Mouse (Mus musculus) limb, embryonic 14.5 days (tissue): ENCODE results near the gene Ctnnd2. TPM values are rescaled to one million over a fixed set of nuclear protein-coding genes. Genes with fewer than 3 reads are reported as not detected.

Experiments used
- ATAC-seq: fragments of 200-750 bp; cut with Nextera tagmentation; 2 replicates; pipeline ENCODE4 v1.8.0; 2017; ENCODE audit warnings: low read depth, moderate number of reproducible peaks, moderate TSS enrichment; ENCODE audit not compliant: low FRiP score
- DNase-seq: peaks from one replicate; pipeline ENCODE4 v3.0.0-alpha.2; 2015; ENCODE audit warnings: low spot score
- H3K27ac ChIP-seq: fragments of 300-500 bp; sonication (generic); replicated peaks from 2 replicates; pipeline ENCODE4 v1.5.1; 2014; ENCODE audit warnings: low read depth, mild to moderate bottlenecking, low read length, moderate library complexity, mixed read lengths
- H3K27me3 ChIP-seq: fragments of 300-500 bp; sonication (generic); 2 replicates; pipeline ENCODE4 v1.6.1; 2014; ENCODE audit warnings: low read length, mixed read lengths; ENCODE audit not compliant: control insufficient read depth, insufficient read depth
- H3K36me3 ChIP-seq: fragments of 300-500 bp; sonication (generic); 2 replicates; pipeline ENCODE4 v1.6.1; 2014; ENCODE audit warnings: mild to moderate bottlenecking, low read length, moderate library complexity, mixed read lengths; ENCODE audit not compliant: control insufficient read depth, insufficient read depth
- H3K4me1 ChIP-seq: fragments of 300-500 bp; sonication (generic); 2 replicates; pipeline ENCODE4 v1.6.1; 2014; ENCODE audit warnings: antibody characterized with exemption, low read length, mixed read lengths; ENCODE audit not compliant: control insufficient read depth, insufficient read depth
- H3K4me2 ChIP-seq: fragments of 300-500 bp; sonication (generic); replicated peaks from 2 replicates; pipeline ENCODE4 v1.6.1; 2014; ENCODE audit warnings: low read depth, mild to moderate bottlenecking, low read length, moderate library complexity; ENCODE audit not compliant: severe bottlenecking
- H3K4me3 ChIP-seq: fragments of 300-500 bp; sonication (generic); replicated peaks from 2 replicates; pipeline ENCODE4 v1.5.1; 2014; ENCODE audit warnings: low read length
- H3K9ac ChIP-seq: fragments of 300-500 bp; sonication (generic); 2 replicates; pipeline ENCODE4 v1.6.1; 2014; ENCODE audit warnings: mild to moderate bottlenecking, low read depth, low read length, moderate library complexity; ENCODE audit not compliant: severe bottlenecking
- H3K9me3 ChIP-seq: fragments of 300-500 bp; sonication (generic); 2 replicates; pipeline ENCODE4 v1.6.1; 2016; ENCODE audit warnings: low read length; ENCODE audit not compliant: control insufficient read depth
- POLR2A ChIP-seq: fragments of 200-500 bp; IDR thresholded peaks from 2 replicates; pipeline ENCODE4 v1.8.0; 2012; ENCODE audit warnings: inconsistent platforms, mild to moderate bottlenecking, moderate library complexity, borderline replicate concordance; ENCODE audit not compliant: insufficient read depth, insufficient read length; ENCODE audit errors: extremely low read depth
- WGBS: fragments of 180-500 bp; shearing (Covaris S2); extraction: QIAGEN DNeasy Blood & Tissue Kit; methylation state at CpG from one replicate; pipeline ENCODE4 v1.1.7; 2014; 5-methylcytosine and 5-hydroxymethylcytosine counted together
- polyA plus RNA-seq, 2 experiments: library from polyadenylated mRNA; depleted of rRNA in 1 of 2; stranded (reverse) in 1 of 2; unstranded in 1 of 2; fragments of >200 nt; fragmentation: Nextera tagmentation in 1 of 2; extraction: Ambion mirVana in 1 of 2; gene quantifications; 2 replicates each; pipeline versions ENCODE4 v1.2.1 to v1.2.3; 2012 to 2014

The Ctnnd2 gene
- polyA plus RNA-seq, 2 experiments, result 3.6 to 4.2 TPM

DNA sequence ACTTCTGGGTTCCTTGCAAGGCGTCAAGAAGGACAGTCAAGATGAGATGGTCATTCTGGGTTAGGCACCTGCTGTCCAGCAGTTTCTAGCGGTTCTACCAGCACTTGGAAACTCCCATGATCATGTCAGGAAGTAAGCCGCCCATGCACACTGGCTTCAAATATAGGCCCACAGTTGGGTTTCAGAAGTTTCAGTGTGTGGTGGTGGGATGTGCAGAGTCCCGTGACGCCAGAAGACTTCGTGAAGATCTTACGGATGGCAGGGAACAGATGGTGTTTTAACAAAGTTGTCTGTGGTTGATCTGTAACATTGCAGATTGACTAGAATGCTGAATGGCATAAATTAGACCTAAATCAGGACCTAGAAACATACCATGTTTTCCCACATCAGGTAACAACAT lies 11.6 kb downstream of the Ctnnd2 start:
- Histone ChIP-seq H3K27ac (no peak overlapping the region), H3K9ac (no peak overlapping the region), H3K4me1 (no peaks in the 10 kb centered on the region), H3K9me3 (no peaks in the 10 kb centered on the region), H3K27me3 (no peaks in the 10 kb centered on the region), H3K4me3 (no peak overlapping the region), H3K4me2 (no peak overlapping the region), H3K36me3 (no peaks in the 10 kb centered on the region)
- WGBS, result 90% methylated on average over 7 of the region's 7 CpGs
- ATAC-seq (no peak), DNase-seq (no peak)
- TF ChIP-seq POLR2A, result no peak

GRCm38 (mm10) chr15:30190872-30191271 lies 18.5 kb downstream of the Ctnnd2 start:
- Histone ChIP-seq H3K27me3 (no peaks in the 10 kb centered on the region), H3K27ac (no peak overlapping the region), H3K4me3 (no peak overlapping the region), H3K4me1 (no peaks in the 10 kb centered on the region), H3K4me2 (no peak overlapping the region), H3K9ac (no peak overlapping the region), H3K36me3 (no peaks in the 10 kb centered on the region), H3K9me3 (no peaks in the 10 kb centered on the region)
- ATAC-seq (no peak), DNase-seq (no peak)
- no peak for TF ChIP-seq POLR2A

DNA sequence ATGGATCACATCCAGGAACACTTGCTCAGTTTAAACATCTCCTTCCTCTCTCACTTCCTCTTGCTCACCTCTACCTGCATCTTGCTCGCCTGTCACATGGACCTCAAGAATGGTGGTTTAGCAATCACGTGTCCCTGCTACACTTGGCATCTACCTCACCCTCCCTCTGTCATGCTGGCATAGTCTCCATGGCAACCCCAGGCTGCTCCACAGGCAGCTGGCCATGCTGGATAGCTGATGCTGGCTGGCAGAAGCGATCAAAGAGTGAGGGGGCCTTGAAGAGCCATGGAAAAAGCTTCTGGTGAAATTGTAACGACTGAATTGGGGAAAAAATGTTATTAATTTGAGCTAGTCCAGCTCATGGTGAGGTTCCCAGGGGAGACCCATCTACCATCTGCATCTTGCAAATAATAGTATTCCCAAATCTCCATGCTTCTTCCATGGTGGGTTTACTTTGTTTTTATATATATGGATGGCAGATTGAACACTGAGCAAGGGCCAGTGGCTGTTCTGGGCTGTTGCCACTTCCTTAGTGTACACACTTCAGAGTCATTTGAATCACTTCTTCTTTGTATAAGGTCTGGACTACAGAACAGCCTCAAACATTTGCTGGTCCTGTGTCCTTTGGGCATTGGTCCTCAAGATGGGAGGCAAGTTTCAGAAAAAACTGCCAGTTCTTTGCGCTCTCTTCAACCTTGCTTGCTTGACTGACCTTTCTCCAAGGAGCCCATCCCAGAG lies 19.7 kb downstream of the Ctnnd2 start:
- no peak overlapping the region for H3K27ac ChIP-seq
- DNase-seq, result no peak
- H3K4me3 ChIP-seq, result no peak overlapping the region
- H3K36me3 ChIP-seq, result no peaks in the 10 kb centered on the region
- TF ChIP-seq POLR2A, result no peak
- ATAC-seq, result no peak
- H3K4me2 ChIP-seq, result no peak overlapping the region
- no peaks in the 10 kb centered on the region for H3K27me3 ChIP-seq
- H3K4me1 ChIP-seq, result no peaks in the 10 kb centered on the region
- H3K9me3 ChIP-seq, result no peaks in the 10 kb centered on the region
- H3K9ac ChIP-seq, result no peak overlapping the region
- 68% methylated on average over 5 of the region's 5 CpGs for WGBS

DNA sequence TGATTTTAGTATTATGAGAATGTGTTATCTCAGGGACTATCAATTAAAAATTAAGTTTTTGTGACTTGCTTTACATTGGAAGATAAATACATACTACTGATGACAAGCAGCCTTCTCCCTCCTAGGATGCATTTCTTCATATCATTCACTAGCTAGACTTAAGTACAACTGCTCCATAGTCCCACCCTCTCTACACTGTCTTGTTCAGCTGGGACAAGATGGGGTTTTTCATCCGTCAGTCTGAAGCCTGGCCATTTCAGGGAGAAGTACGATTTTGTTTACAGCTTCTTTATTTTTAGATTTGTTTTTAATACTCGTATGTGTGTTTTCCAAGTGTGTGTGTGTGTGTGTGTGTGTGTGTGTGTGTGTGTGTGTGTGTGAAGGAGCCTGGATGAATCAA lies 26.0 kb downstream of the Ctnnd2 start:
- no peak overlapping the region for H3K27ac ChIP-seq
- 85% methylated on average over 3 of the region's 3 CpGs for WGBS
- H3K27me3 ChIP-seq, result no peaks in the 10 kb centered on the region
- H3K9ac ChIP-seq, result no peak overlapping the region
- H3K9me3 ChIP-seq, result no peaks in the 10 kb centered on the region
- H3K4me1 ChIP-seq, result no peaks in the 10 kb centered on the region
- TF ChIP-seq POLR2A, result no peak
- H3K4me3 ChIP-seq, result no peak overlapping the region
- DNase-seq, result no peak
- H3K36me3 ChIP-seq, result no peaks in the 10 kb centered on the region
- no peak for ATAC-seq
- H3K4me2 ChIP-seq, result no peak overlapping the region

GRCm38 (mm10) chr15:30199785-30200184 lies 27.4 kb downstream of the Ctnnd2 start:
- WGBS, result 90% methylated on average over 1 of the region's 1 CpGs
- H3K4me1 ChIP-seq, result no peaks in the 10 kb centered on the region
- H3K9ac ChIP-seq, result no peak overlapping the region
- H3K4me3 ChIP-seq, result no peak overlapping the region
- ATAC-seq (no peak), DNase-seq (no peak)
- H3K4me2 ChIP-seq, result no peak overlapping the region
- no peak for TF ChIP-seq POLR2A
- no peaks in the 10 kb centered on the region for H3K36me3 ChIP-seq
- no peaks in the 10 kb centered on the region for H3K9me3 ChIP-seq
- H3K27me3 ChIP-seq, result no peaks in the 10 kb centered on the region
- no peak overlapping the region for H3K27ac ChIP-seq
